Mouse (Mus musculus) liver, postnatal 0 days (tissue): ENCODE measurements at regions not wholly inside any gene's neighbourhood (a gene's known extent, or its start where the extent isn't known, plus 50 kb on each side); places are given as distances from the start of the nearest gene placed in this dataset.

ENCODE experiments used
- ATAC-seq: fragments of 200-750 bp; cut with Nextera tagmentation; 2 replicates; pipeline ENCODE4 v1.8.0; 2017; ENCODE audit warnings: mild to moderate bottlenecking, moderate library complexity
- DNase-seq: peaks from one replicate; pipeline ENCODE4 v3.0.0-alpha.2; 2016
- H3K27ac ChIP-seq: fragments of 300-500 bp; sonication (generic); 2 replicates; pipeline ENCODE4 v1.5.1; 2014; ENCODE audit warnings: antibody characterized with exemption, moderate library complexity, mild to moderate bottlenecking, low read depth
- H3K27me3 ChIP-seq: fragments of 300-500 bp; sonication (generic); 2 replicates; pipeline ENCODE4 v1.6.1; 2014; ENCODE audit warnings: low read length, control low read depth, mixed read lengths; ENCODE audit not compliant: insufficient read depth
- H3K36me3 ChIP-seq: fragments of 300-500 bp; sonication (generic); replicated peaks from 2 replicates; pipeline ENCODE4 v1.6.1; 2014; ENCODE audit warnings: mild to moderate bottlenecking, control low read depth, low read length, moderate library complexity, mixed read lengths; ENCODE audit not compliant: insufficient read depth
- H3K4me1 ChIP-seq: fragments of 300-500 bp; sonication (generic); 2 replicates; pipeline ENCODE4 v1.6.1; 2014; ENCODE audit warnings: antibody characterized with exemption, mild to moderate bottlenecking, control low read depth; ENCODE audit not compliant: insufficient read depth
- H3K4me2 ChIP-seq: fragments of 300-500 bp; sonication (generic); 2 replicates; pipeline ENCODE4 v1.6.1; 2014; ENCODE audit warnings: low read depth, mild to moderate bottlenecking, low read length, moderate library complexity, mixed read lengths
- H3K4me3 ChIP-seq: fragments of 300-500 bp; sonication (generic); 2 replicates; pipeline ENCODE4 v1.5.1; 2014; ENCODE audit warnings: low read depth, low read length
- H3K9ac ChIP-seq: fragments of 300-500 bp; sonication (generic); replicated peaks from 2 replicates; pipeline ENCODE4 v1.6.1; 2014; ENCODE audit warnings: mild to moderate bottlenecking, moderate library complexity
- H3K9me3 ChIP-seq: fragments of 300-500 bp; sonication (generic); 2 replicates; pipeline ENCODE4 v1.6.1; 2016; ENCODE audit warnings: mild to moderate bottlenecking, control low read depth, low read length, mixed read lengths
- CTCF ChIP-seq: sonication (generic); IDR thresholded peaks from 2 replicates; pipeline ENCODE4 v1.5.1; 2016; ENCODE audit warnings: antibody characterized with exemption, low read depth
- EP300 ChIP-seq: IDR thresholded peaks from 2 replicates; pipeline ENCODE4 v1.6.1; 2016; ENCODE audit warnings: antibody characterized with exemption, low read depth, mild to moderate bottlenecking
- WGBS: fragments of 180-500 bp; shearing (Covaris S2); extraction: QIAGEN DNeasy Blood & Tissue Kit; methylation state at CpG from one replicate; pipeline ENCODE4 v1.1.7; 2014; ENCODE audit not compliant: insufficient replicate concordance; 5-methylcytosine and 5-hydroxymethylcytosine counted together

DNA sequence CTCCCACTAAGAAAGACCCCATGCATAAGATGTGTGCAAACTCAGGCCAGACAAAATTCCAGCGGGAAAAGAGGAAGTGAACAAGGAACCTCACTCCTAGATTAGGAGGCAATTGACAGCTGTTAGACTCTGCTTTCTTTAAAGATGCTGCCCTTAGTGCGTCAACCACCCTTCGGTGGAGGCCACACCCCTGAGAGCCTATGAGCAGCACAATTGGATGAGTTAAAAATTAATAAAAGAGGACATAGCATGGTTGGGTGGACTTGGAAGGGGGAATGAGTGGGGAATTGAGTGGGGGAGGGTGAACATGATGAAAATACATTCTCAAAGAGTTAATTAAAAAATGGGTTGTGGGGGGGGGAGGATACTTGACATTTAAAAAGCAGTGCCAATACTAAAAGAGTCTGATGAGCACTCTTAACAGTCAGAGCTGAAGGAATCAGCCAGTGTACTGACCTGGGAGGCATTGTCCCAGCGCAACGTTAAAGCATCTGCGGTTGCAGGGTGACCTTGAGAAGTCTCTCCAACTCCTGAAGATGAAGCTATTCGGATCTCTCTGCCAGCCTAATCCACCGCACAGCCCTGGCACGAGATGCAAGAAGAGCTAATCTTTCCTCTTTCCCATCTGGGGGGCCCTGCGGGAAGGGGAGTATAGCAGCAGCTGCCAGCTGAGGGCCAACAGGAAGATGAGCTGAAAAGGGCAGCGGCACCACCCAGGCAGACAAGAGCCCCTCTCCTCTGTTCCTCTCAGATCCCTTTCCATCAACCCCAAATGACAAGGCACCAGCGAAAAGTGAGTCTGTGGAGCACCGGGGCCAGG, 283.4 kb upstream of the Kirrel3 start:
- H3K4me2 ChIP-seq: no peak overlapping the region
- no peaks in the 10 kb centered on the region for H3K36me3 ChIP-seq
- H3K4me1 ChIP-seq: no peaks in the 10 kb centered on the region
- H3K4me3 ChIP-seq: no peak overlapping the region
- TF ChIP-seq EP300: no peak
- no peak for TF ChIP-seq CTCF
- H3K9ac ChIP-seq: no peak overlapping the region
- H3K27ac ChIP-seq: no peak overlapping the region
- ATAC-seq (no peak), DNase-seq (no peak)
- WGBS: 47% methylated on average over 13 of the region's 13 CpGs
- no peaks in the 10 kb centered on the region for H3K27me3 ChIP-seq
- H3K9me3 ChIP-seq: no peaks in the 10 kb centered on the region

DNA sequence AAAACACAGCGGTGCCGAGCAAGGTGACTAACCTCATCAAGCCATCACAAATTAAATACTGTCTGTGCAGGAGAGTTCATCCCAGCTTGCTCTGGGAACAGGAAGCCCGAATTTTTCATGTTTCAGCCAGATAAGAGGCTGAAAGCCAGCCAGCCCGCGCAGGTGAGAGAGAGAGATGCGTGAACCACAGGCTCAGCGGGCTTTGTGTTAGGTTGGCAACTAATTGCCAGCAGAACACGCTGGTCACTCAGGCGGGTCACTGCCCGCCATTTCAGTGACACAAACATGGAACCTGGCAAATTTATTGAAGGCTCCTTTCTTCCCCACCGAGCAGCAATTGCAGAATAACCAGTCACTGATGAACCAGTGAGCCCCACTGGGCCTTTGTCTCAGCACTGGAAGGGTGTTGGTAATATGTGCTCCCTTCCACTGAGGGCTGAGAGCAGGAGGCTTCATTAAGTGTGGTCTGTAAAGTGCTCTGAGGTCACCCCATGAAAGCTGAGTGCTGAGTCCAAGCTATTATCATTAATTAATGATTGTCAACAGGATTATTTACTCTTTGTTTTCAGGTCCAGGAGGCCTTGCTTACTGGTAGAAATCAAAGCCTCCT, 282.6 kb upstream of the Kirrel3 start:
- Histone ChIP-seq H3K9ac (no peak overlapping the region), H3K36me3 (no peaks in the 10 kb centered on the region), H3K27me3 (no peaks in the 10 kb centered on the region), H3K4me1 (no peaks in the 10 kb centered on the region), H3K27ac (no peak overlapping the region), H3K4me3 (no peak overlapping the region), H3K9me3 (no peaks in the 10 kb centered on the region), H3K4me2 (no peak overlapping the region)
- ATAC-seq (no peak), DNase-seq (no peak)
- WGBS: 33% methylated on average over 11 of the region's 11 CpGs
- TF ChIP-seq EP300 (no peak), CTCF (no peak)

DNA sequence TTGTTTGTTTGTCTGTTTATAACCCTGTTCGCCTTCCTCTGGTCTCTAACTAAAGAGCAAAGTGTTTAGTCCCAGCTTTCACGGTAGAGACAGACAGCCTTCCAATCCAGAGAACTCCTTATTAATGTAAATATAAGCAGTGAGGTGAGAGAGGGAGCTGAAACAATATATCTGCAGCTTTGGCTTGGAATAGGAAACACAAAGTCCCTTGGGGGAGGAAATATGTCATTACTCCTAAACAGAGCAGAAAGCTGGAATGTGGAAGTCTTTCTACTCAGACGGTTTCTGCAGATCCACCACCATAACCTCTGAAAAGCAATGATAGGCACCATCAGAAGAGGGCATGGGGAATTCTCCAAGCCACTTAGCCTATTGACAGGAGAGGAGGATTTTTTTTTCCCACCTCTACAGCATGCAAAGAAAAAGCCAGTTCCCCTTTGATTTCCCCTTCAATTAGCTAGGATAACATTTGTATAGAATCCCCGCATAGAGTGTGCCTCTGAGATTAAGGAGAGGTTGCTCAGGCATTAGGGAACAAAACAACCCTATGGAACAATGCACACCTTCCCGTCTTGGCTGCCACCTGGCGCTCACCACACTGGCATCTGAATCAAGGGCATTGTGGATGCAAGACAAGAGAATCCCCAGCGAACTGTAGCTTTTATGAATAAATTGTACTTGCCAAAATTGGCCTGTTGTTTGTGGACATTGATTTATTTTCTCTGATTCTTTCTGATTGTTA, 281.9 kb upstream of the Kirrel3 start:
- DNase-seq: no peak
- no peak overlapping the region for H3K4me3 ChIP-seq
- 24% methylated on average over 7 of the region's 7 CpGs for WGBS
- no peak overlapping the region for H3K9ac ChIP-seq
- H3K4me2 ChIP-seq: no peak overlapping the region
- ATAC-seq: no peak
- H3K4me1 ChIP-seq: no peaks in the 10 kb centered on the region
- TF ChIP-seq CTCF (no peak), EP300 (no peak)
- H3K36me3 ChIP-seq: no peaks in the 10 kb centered on the region
- H3K9me3 ChIP-seq: no peaks in the 10 kb centered on the region
- H3K27ac ChIP-seq: no peak overlapping the region
- H3K27me3 ChIP-seq: no peaks in the 10 kb centered on the region

DNA sequence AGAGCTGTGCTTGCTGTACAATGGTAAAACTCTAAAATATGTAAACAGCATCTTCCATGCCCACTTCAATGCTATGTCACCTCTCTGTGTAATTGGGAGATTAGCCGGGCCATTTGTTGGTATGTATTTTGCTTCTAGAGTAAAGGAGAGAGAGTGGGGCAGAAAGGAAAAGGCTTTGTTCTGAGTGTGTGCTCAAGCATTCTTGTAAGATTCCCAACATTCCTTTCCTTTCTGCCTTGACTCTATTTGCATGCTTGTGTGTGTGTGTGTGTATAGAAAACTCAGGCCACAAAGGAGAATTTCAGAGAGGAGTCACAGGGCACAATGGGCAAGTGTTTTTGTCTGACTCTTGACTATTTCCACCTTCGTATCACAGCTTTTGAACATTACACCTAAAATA, 281.2 kb upstream of the Kirrel3 start:
- Histone ChIP-seq H3K4me2 (no peak overlapping the region), H3K27ac (no peak overlapping the region), H3K4me1 (no peaks in the 10 kb centered on the region), H3K4me3 (no peak overlapping the region), H3K9ac (no peak overlapping the region), H3K9me3 (no peaks in the 10 kb centered on the region), H3K36me3 (no peaks in the 10 kb centered on the region), H3K27me3 (no peaks in the 10 kb centered on the region)
- 51% methylated on average over 2 of the region's 2 CpGs for WGBS
- no peak for DNase-seq
- ATAC-seq: no peak
- TF ChIP-seq CTCF (no peak), EP300 (no peak)

DNA sequence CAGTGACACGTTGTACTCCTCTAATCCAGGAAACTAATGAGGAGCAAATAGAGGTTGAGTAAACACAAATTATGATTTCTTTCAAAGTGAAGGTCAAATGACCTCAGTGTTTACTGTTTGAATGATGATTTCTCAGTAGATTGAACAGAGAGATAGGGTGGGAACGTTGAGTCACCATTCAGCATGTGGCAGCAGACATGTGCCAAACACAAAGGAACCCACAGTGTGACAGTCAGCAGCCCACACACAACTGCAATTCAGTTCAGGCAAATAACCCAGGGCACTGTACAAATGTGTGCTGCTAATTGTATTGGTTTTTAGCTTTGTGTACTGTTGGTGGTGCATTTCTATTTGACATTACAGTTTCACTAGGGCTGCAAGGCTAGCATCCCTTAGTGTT, 254.1 kb upstream of the Kirrel3 start:
- ATAC-seq: no peak
- Histone ChIP-seq H3K9me3 (no peaks in the 10 kb centered on the region), H3K27ac (no peak overlapping the region), H3K27me3 (no peaks in the 10 kb centered on the region), H3K4me2 (no peak overlapping the region), H3K9ac (no peak overlapping the region), H3K4me3 (no peak overlapping the region), H3K4me1 (no peaks in the 10 kb centered on the region), H3K36me3 (no peaks in the 10 kb centered on the region)
- 20% methylated on average over 2 of the region's 2 CpGs for WGBS
- TF ChIP-seq EP300: no peak
- TF ChIP-seq CTCF: no peak
- no peak for DNase-seq

DNA sequence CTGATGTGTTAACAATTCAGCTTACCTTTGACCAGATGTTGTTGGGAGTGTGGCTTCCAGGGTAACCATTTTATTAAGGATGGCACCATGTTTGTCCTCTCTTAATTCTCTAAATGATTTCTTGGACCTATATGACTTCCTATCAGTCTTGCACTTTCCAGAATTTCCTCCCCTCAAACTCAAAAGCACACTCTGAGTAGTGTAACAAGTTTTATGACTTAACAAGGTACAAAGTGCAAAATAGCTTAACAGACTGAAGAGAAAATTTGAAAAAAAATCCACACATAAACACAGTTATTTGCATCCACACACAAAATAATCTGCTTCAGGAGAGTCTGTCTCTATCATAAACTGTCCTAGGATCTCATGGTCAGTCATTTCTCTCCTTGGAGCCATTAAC, 251.0 kb upstream of the Kirrel3 start:
- TF ChIP-seq EP300 (no peak), CTCF (no peak)
- no peaks in the 10 kb centered on the region for H3K9me3 ChIP-seq
- H3K27me3 ChIP-seq: no peaks in the 10 kb centered on the region
- H3K36me3 ChIP-seq: no peaks in the 10 kb centered on the region
- no peak for DNase-seq
- ATAC-seq: no peak
- no peak overlapping the region for H3K4me3 ChIP-seq
- H3K27ac ChIP-seq: no peak overlapping the region
- H3K9ac ChIP-seq: no peak overlapping the region
- no peak overlapping the region for H3K4me2 ChIP-seq
- H3K4me1 ChIP-seq: no peaks in the 10 kb centered on the region
